Mouse (Mus musculus) cerebellum, postnatal 25 days (tissue): Measurements from ENCODE around the gene Bola1.
A peak's percentile ranks its signal among the peaks of the same experiment; 100 is the strongest.

Source experiments
- DNase-seq, 2 experiments: peaks; one replicate each; pipeline ENCODE4 v3.0.0; 2021; ENCODE audit warnings: mixed read lengths in 2 of 2

The Bola1 gene

DNA sequence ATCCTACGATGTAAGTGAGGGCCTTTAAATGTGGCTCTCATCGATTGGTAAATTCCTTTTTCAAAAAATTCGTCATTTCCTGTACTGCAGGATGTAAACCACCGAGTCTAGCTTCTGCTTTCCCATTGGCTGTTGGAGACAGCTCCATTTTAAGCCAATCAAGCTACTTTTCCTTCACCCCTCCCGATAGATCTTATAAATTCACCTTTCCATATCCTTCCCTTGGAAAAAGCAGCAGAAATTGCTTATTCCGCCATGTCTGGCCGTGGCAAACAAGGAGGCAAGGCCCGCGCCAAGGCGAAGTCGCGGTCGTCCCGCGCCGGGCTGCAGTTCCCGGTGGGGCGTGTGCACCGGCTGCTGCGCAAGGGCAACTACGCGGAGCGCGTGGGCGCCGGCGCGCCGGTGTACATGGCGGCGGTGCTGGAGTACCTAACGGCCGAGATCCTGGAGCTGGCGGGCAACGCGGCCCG, at the start of gene Bola1, which contains the start of gene Hist2h2ab:
Bola1 (minus strand) TSS at position 49 of the 470 bp plus-strand sequence.
Hist2h2ab (plus strand) TSS at position 205 of the 470 bp plus-strand sequence.
- DNase-seq: peak; percentile 79 to 87

DNA sequence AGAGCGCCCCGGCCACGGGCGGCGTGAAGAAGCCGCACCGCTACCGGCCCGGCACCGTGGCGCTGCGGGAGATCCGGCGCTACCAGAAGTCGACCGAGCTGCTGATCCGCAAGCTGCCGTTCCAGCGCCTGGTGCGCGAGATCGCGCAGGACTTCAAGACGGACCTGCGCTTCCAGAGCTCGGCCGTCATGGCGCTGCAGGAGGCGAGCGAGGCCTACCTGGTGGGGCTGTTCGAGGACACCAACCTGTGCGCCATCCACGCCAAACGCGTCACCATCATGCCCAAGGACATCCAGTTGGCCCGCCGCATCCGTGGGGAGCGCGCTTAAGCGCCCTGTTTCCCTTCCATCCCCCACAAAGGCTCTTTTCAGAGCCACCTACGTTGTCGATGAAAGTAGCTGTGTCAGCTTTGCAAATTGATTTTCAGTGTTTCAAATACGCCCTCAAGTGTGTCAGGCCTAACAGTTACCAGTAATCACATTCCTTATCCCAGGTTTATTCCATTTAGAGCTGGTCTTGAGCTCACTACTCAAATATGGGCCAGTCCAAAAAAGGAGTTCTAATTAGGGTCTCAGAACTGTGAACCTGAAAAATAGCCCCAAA, 49.4 kb upstream of the Bola1 start:
- peak; percentile 38 to 52 for DNase-seq

- DNase-seq: peak; percentile 85 to 88
Measured at GRCm38 (mm10) chr3:96268051-96268775, 48.7 kb upstream of the Bola1 start, which contains the start of gene Hist2h3b. Hist2h3b (plus strand) TSS chr3:96268654.

DNA sequence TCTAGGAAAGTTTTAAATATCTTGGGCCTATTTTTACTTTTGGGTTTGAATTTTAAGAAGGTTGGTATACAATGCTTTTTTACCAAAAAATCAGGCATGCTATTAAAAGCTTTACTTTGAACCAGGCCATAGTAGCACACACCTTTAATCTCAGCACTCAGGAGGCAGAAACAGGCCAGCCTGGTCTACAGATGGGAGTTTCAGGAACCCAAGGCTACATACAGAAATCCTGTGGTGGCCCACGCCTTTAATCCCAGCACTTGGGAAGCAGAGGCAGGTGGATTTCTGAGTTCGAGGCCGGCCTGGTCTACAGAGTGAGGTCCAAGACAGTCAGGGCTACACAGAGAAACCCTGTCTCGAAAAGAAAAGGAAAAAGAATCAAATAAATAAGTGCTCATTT, 48.0 kb upstream of the Bola1 start:
- no peak for DNase-seq

GRCm38 (mm10) chr3:96266132-96266710, 46.7 kb upstream of the Bola1 start:
- no peak for DNase-seq

GRCm38 (mm10) chr3:96264404-96264949, 45.0 kb upstream of the Bola1 start:
- DNase-seq: no peak

GRCm38 (mm10) chr3:96263558-96264403, 44.3 kb upstream of the Bola1 start:
- DNase-seq: peak; percentile 61 to 66

- DNase-seq: peak; percentile 95 to 98
Measured at GRCm38 (mm10) chr3:96262979-96263550, 43.6 kb upstream of the Bola1 start, which contains the start of gene Hist2h4. Hist2h4 (minus strand) TSS chr3:96263311.

DNA sequence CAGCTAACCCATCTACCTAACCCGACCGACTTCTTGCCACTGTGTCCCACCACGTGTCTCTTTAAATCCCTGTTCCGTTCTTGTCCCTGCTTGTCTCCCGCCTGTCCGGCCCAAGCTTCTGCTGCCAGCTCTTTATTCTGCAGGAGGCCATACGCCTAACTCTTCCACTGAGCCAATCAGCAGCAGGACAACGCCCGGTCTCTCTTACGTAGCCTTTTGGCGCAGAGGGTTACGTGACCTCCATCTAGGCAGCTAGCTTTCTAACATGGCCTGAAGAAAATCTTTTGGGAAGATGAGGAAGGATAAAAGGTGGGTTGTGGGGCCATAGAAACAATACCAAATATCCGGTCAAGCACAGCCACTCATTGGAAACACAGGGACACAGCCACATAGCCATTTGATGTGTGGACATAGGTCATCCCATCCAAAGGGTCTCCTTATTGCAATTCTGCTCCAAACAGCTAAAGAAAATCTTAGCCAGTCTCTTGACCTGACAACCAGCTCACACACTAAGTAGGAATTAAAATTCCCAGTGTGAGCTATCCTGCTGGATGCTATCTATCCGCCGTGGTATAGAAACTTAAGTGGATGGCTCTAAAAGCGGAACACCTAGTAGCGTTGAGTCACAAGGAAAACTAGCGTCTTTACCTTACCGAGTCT, 42.8 kb upstream of the Bola1 start:
- peak; percentile 88 to 91 for DNase-seq

DNA sequence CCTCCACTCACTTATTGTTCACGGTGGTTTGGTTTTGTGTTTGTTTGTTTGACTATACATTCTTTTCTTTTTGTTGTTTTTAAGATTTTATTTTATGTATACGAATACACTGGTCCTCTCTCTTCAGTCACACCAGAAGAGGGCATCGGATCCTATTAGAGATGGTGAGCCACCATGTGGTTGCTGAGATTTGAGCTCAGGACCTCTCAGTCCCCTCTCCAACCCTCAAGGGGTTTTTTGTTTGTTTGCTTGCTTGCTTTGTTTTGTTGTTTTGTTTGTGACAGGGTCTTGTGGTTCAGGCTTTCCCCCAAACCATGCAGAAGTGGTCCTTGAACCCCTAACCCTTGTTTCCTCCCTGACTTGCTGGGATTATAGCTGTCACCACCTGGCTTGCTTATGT, 42.1 kb upstream of the Bola1 start:
- no peak for DNase-seq

- DNase-seq: no peak
Measured at GRCm38 (mm10) chr3:96260220-96260619, 40.7 kb upstream of the Bola1 start.

- no peak for DNase-seq
Measured at GRCm38 (mm10) chr3:96257190-96257589, 37.7 kb upstream of the Bola1 start.

GRCm38 (mm10) chr3:96255926-96256593, 36.6 kb upstream of the Bola1 start:
- DNase-seq: no peak

DNA sequence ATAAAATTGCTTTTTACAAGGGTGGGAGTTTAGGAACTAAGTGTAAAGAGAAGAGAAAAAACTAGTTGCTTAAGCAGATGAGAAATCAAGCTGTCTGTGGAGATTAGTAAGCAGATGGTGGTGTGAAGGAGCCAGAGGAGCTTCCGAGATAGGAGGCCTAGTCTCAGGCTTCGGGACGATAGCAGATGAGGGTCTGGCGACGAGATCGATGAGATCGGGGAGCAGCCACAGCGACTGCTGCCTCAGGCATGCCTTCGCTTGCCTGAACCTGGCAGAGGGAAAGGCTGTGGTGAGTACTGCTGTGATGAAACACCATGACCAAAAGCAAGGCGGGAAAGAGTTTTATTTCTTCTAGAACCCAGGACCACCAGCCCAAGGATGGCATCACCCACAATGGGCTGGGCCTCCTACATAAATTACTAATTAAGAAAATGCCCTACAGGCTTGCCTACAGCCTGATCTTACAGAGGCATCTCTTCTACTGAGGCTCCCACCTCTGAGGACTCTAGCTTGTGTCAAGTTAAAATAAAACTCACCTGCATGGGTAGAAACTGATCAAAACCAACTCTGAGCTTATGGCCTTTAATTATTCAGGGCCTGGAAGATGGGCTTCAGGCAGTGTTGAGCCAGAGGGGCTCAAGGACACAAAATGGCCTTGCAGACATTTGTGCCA, 35.3 kb upstream of the Bola1 start:
- DNase-seq: peak; percentile 16 to 39

GRCm38 (mm10) chr3:96251787-96252186, 32.3 kb upstream of the Bola1 start:
- DNase-seq: no peak

DNA sequence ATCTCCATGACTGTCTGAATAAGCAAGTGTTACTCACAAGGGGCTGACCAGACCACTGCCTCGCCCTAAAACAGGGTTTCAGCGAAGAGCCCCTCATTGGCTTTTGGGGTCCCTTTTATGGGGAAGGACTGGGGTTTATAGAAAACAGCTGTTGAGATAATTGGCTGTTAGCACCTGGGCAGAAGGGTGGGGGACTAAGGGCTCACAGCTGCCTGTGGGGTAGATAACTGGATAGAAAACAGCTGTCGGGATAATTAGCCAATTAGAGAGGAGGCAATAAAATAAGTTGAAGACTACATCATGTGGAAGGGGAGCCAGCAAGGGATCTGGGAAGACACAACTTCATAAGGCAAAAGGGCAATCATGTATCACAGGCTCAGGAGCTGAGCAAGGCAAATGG, 31.4 kb upstream of the Bola1 start:
- no peak for DNase-seq

- no peak for DNase-seq
Measured at GRCm38 (mm10) chr3:96249034-96249345, 29.5 kb upstream of the Bola1 start.

DNA sequence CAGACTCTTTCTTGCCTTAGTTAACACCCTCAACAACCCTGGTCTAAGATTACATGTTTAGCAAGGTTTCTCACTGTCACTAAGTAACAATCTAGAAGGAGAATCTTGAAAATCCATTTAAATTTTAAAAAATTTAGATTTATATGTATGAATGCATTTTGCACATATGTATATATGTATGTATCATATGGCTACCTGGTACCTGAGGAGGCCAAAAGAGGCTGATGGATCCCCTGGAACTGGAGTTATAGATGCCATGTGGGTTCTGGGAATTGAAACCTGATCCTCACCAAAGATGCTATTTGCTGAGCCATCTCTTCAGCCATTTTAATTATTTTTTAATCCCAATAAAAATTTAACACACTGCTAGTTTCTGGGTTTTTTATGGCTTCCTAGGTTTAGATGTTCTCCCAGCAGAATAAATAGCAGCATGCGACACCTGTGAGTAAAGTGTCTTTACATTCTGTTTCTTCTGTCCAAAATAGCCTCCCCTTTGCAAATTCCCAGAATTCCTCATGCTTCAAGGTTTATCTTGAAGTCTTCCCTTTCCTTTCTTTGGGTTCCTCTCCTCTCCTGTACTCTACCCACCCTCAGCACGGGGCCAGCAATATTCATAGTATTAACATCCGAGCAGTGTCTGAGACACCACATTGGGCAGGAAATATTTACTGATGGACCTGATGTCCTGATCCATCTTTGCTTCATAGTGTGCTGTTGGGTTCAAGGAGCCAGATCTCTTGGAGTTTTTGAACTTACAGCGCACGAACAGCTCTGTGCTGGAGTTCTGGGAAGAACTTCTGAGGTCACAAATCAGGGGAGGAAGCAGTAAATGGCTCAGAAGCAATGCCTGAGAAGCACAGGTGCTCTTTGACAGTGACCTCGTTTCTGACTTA, 28.9 kb upstream of the Bola1 start:
- no peak for DNase-seq

- DNase-seq: no peak
Measured at GRCm38 (mm10) chr3:96247356-96248140, 28.0 kb upstream of the Bola1 start.
